Mouse (Mus musculus) cerebellum, adult 8-10 months (tissue): ENCODE data around the gene Xlr5c.
"Not testable (repeated sequence)": the region's sequence is repeated elsewhere in the genome, so short reads cannot be mapped to it uniquely, and the experiment has no call there.

Experiments used
- DNase-seq: peaks from one replicate; pipeline ENCODE4 v3.0.0; 2022

The Xlr5c gene

DNA sequence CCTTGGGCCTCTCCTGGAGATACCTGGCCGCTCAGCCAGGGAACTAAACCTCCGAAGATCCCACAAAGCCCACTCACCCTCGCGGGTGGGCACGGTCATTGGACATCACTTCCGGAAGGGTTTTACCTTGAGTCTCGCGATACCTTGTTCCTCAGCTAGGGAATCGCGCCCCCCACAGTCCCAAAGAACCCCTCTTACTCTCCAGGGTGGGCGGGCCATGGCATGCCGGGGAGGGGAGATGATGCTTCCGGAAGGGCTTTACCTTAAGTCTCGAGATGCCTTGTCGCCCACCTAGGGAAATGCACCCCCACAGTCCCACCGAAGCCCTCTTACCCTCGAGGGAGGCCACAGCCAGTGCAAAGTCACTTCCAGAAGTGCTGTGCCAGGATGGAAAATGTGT lies at the start of gene Xlr5c, which contains the start of gene Xlr5a:
TSS of gene Xlr5c (minus strand) at position 101 of the 400 bp plus-strand sequence.
TSS of gene Xlr5a (minus strand) at position 101 of the 400 bp plus-strand sequence.
- DNase-seq, result not testable (repeated sequence)

DNA sequence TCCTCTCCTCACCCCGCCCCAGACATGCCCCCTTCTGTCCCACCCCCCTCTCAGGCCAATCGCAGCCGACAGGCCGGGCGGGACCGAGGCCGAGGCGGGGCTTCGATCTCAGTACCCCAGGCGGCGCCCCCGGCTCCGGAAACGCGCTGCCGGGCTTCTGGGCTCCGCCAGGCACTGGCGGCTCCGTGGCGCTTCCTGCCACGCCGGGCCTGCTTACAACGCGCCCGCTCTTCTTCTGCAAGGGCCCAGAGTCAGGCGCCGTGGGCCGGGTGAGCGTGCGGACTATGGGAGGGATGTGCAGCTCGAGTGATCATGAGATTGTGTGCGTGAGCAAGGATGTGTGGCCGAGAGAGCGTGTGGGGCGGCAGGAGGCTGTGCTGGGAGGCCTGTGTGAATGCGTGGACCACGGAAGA lies 49.7 kb upstream of the Xlr5c start, which contains the start of gene Zfp275:
TSS of gene Zfp275 (plus strand) at position 139 of the 413 bp plus-strand sequence.
- DNase-seq, result peak; percentile 67

DNA sequence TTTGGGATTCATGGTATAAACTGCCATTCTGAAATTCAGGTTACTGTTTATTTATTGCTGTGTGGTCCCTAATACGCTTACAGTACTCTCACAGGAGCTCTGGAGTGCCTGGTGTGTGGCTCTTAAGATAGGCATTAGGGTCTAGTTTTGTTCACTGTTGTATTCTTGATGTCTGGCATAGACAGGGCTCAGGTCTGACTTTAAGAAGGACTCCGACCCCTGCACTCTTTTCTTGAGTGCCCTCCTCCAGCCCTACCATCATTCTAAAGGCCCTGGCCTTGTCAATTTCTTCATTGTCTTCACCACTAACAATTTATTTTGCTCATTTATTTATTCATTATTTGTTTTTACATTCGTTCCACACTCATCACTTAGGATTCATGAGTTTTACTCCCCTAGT lies 49.3 kb upstream of the Xlr5c start:
- no peak for DNase-seq

DNA sequence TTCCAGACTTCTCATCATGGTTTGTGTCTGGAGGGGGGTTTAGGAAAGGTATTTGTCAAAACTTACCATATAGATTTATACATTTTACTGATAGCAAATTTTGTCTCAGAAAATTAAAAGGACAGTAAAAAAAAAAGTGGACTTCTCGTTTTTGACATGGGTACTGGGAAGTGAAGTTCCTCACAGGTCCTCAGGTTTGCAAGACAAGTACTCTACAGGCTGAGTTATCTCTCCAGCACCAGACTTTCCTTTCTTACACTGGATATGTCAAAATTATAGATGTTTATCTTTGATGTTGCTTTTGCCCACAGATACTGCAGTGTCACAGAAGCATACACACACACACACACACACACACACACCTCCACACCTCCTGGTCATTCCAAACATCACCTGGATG lies 48.7 kb upstream of the Xlr5c start:
- no peak for DNase-seq

DNA sequence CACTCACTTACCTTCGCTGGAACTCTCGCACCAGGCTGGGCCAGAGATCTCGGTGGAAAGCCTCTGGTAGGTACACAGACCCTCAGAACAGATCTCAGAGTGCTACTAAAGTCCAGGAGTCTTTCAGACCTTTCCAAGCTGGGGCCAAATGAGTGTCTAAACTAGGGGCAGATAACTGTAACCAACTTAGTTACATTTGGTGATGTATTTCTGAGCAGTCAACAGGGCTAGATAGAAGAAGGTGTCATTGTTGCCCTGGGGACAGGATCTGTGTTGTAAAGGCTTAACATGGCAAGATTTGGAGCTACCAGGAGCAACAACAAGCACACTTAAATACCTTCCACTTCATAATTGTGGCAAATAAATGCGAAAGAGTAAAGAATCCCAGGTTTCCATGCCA lies 44.0 kb upstream of the Xlr5c start, which contains the start of gene Gm45015:
TSS of gene Gm45015 (minus strand) at position 101 of the 400 bp plus-strand sequence.
- DNase-seq, result no peak

DNA sequence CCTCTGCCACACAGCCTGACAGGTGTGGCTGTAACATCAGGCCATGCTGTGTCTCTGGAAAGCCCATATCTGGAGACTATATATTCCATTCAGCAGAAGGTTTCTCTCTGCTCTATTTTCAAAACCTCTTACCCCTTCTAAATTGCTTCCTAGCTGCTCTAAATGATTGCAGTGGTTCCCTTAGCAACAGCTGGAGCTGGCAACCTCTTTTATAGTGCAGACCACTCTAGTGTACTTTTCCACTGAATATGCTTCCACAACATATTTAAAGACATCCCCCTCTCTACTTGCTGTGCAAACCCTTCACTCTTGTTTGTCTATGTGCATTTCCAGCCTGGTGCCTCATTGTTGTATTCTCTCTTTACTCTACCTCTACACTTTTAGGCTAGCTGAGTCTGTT lies 40.8 kb upstream of the Xlr5c start:
- no peak for DNase-seq

DNA sequence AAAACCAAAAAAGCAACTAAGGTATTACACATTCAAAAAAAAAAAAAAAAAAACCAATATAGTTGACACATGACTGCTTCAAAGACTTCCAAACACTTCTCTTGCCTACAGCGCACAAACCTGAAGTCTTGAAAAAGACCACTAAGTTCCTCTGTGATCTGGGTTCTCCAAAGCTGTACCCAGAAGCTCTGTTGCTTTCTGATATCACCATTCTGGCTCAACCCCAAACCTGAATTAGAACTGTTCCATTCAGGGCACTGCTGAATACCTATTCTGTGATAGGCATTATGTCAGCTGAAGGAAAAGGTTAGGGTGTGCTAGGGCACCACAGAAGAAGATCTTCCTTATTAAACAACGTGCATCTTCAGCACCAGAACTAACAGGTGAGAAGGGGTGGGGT lies 34.4 kb upstream of the Xlr5c start:
- no peak for DNase-seq

DNA sequence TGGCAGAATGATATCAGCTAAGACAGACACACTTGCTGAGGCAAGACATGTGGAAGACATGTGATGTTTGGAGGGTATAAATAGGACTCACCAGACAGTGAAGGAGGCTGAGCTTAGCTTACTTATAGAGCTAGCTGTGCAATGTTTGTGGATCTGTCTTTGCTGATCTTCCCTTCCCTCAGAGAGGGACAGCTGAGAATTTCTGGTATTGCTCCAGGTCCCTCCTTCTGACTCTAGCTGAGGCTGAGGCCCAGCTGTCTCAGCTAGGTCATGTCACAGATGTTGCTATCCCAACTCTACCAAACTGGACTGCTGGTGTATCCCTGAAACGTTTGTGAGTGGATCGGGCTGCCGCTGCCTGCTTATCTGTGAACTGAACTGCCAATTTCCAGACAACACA lies 28.3 kb upstream of the Xlr5c start:
- DNase-seq, result no peak

DNA sequence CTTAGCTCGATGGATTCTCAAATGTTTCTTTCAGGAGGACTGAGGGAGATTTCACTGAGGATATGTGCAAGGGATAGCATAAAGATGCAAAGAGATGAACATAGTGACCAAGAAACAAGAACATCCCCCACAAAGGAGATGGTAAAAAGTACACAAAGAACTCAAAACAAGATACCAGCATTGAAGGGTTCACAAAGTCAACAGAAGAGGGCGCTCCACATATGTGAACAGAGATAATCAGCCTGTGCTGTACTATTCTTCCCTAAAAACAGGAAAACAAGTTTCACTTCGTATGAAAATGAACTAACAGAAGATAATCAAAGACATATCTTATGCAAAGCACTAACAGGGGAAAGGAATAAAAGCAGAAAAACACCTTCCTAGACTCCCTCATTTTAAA lies 19.7 kb upstream of the Xlr5c start:
- DNase-seq, result peak; percentile 19

DNA sequence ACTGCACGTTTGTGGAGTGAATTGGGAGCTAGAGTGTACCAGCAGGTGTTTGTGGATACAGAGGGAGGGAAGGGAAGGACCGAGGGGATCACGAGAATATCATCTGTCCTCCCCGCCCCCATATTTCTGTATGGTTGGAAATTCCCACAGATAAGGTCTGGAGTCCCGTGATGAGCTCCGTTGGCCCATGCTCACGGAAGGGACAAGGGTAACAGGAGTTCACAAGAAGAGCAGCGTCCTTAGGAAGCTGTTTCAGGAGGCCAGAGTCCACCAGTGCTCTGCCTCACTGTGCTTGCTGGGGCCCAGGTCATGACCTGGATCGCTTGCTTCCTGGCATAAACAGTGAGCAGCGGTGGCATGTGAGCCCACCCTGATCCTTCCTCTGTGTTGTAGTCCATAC lies 3.0 kb upstream of the Xlr5c start:
- DNase-seq, result not testable (repeated sequence)

DNA sequence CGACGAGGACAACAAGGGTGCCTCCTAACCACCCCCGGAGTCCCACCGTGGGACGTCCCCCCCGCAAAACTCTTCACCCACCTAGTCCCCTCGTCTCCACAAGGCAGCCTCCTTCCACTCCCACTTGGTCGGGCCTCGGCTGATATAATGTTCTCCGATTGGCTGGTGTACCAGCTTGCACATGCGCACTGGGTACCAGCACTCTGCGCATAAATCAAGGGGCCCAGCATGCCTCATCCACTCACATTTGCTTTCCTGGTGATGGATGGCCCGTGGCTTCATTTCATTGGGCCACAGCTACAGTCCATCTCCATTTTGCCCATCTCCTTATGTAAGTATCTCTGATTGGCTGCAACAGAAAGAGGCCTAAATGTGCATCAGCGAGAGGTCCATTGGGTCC lies 27.5 kb downstream of the Xlr5c start, which contains the start of gene Xlr3c:
TSS of gene Xlr3c (minus strand) at position 121 of the 400 bp plus-strand sequence.
- not testable (repeated sequence) for DNase-seq

DNA sequence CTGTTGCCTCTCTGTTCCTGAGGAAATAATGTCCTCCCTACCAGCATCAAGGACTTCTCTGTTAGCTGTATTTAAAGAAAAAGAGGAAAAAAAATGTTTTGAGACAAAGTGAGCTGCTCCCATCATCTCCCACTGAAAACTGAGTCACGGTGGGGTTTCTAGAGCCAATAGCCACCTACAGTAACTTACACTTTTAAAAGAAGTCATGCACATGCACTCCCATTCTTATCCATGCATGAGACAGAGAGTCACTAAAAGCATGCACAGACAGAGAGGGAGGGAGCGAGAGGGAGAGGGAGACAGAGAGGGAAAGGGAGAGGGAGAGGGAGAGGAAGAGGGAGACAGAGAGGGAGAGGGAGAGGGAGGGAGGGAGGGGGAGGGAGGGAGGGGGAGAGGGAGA lies 30.3 kb downstream of the Xlr5c start:
- DNase-seq, result not testable (repeated sequence)

DNA sequence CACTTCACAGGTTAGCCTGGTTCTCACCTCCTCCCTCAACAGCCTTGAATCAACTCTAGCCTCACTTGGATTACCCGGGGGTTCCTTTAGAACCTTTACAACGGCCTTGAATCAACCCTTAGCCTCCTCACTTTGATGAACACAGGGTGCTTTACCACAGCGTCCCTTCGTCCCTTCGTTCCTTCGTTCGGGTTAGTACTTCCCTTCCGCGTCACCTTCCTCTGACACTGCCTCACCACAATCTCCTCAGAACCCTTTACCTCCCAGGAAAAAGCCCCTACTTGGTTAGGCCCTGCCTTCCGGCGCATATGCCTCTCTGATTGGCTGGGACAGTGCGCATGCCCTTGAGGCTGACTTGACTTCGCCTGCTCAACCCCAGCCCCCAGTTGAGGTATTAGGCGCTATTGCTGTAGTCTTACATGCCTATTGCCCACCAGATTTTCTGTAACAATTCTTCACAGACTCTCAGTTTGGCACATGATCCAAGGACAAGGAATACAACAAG lies 49.9 kb downstream of the Xlr5c start, which contains the start of gene Xlr4c:
TSS of gene Xlr4c (minus strand) at position 310 of the 505 bp plus-strand sequence.
- not testable (repeated sequence) for DNase-seq
